Mouse (Mus musculus) bone marrow macrophage, adult 2 months (primary cell): ENCODE results near the gene Proser3.

ENCODE experiments used
- CTCF ChIP-seq: IDR thresholded peaks from 2 replicates; pipeline ENCODE4 v1.5.1; 2012; ENCODE audit warnings: low read depth, mild to moderate bottlenecking, low read length, moderate library complexity
- POLR2A ChIP-seq: IDR thresholded peaks from 2 replicates; pipeline ENCODE4 v1.6.1; 2012; ENCODE audit warnings: mild to moderate bottlenecking, low read depth, low read length, borderline replicate concordance

- TF ChIP-seq CTCF (no peak), POLR2A (no peak)
Measured at GRCm38 (mm10) chr7:30526981-30527380, 25.1 kb downstream of the Proser3 start.
